Mouse (Mus musculus) cerebellum, adult 2 months (tissue): ENCODE data around the gene Tjp2. TPM values are rescaled to one million over a fixed set of nuclear protein-coding genes. Genes with fewer than 3 reads are reported as not detected.
"Not testable (repeated sequence)": the region's sequence is repeated elsewhere in the genome, so short reads cannot be mapped to it uniquely, and the experiment has no call there.

Experiments
- DNase-seq, 2 experiments: peaks; one replicate each; pipeline ENCODE4 v3.0.0; 2021
- H3K27ac ChIP-seq: fragments of 200-500 bp; 2 replicates; pipeline ENCODE4 v1.5.1; 2012; ENCODE audit warnings: low read length, control low read depth, inconsistent platforms; ENCODE audit not compliant: insufficient read depth
- H3K27me3 ChIP-seq: fragments of 200-500 bp; 2 replicates; pipeline ENCODE4 v1.6.1; 2012; ENCODE audit warnings: inconsistent platforms, mild to moderate bottlenecking, low read length, moderate library complexity; ENCODE audit not compliant: control insufficient read depth, insufficient read depth
- H3K4me1 ChIP-seq: fragments of 200-500 bp; 2 replicates; pipeline ENCODE4 v1.6.1; 2011; ENCODE audit warnings: low read length; ENCODE audit not compliant: control insufficient read depth, insufficient read depth
- H3K4me3 ChIP-seq: fragments of 200-500 bp; replicated peaks from 2 replicates; pipeline ENCODE3; 2011; ENCODE audit warnings: mild to moderate bottlenecking, low read depth, low read length, control low read depth; ENCODE audit not compliant: insufficient read depth
- CTCF ChIP-seq: fragments of 200-500 bp; IDR thresholded peaks from 2 replicates; pipeline ENCODE4 v1.5.1; 2011; ENCODE audit warnings: low read depth, mild to moderate bottlenecking, control low read depth, low read length, moderate library complexity, borderline replicate concordance; ENCODE audit not compliant: insufficient read depth
- POLR2A ChIP-seq: fragments of 200-500 bp; IDR thresholded peaks from 2 replicates; pipeline ENCODE4 v1.6.1; 2011; ENCODE audit warnings: low read length, control low read depth, borderline replicate concordance; ENCODE audit not compliant: insufficient read depth
- WGBS: fragments of 180-500 bp; shearing (Covaris S2); methylation state at CpG from one replicate; pipeline ENCODE4 v1.1.7; 2018; 5-methylcytosine and 5-hydroxymethylcytosine counted together
- polyA plus RNA-seq: library from polyadenylated mRNA; depleted of rRNA; stranded (reverse); fragments of >200 nt; gene quantifications from 2 replicates; pipeline ENCODE4 v1.2.3, GENCODE M21; 2012

The Tjp2 gene
- polyA plus RNA-seq, 1 experiment, result 26.5 TPM

GRCm38 (mm10) chr19:24192946-24193345 is 31.9 kb downstream of the Tjp2 start:
- no peak for DNase-seq
- Histone ChIP-seq H3K4me1 (no peaks in the 10 kb centered on the region), H3K27me3 (no peaks in the 10 kb centered on the region; the same call in 1 of the 2 replicates), H3K27ac (no peak overlapping the region), H3K4me3 (no peak overlapping the region)
- TF ChIP-seq POLR2A (no peak), CTCF (no peak)
- 90% methylated on average over 5 of the region's 5 CpGs for WGBS

GRCm38 (mm10) chr19:24187791-24188190 is 37.0 kb downstream of the Tjp2 start:
- WGBS, result 82% methylated on average over 2 of the region's 2 CpGs
- no peak for TF ChIP-seq CTCF
- TF ChIP-seq POLR2A, result no peak
- Histone ChIP-seq H3K27me3 (no peaks in the 10 kb centered on the region; the same call in 1 of the 2 replicates), H3K27ac (no peak overlapping the region), H3K4me1 (peaks cover 3% of the 10 kb centered on the region; the same call in 1 of the 2 replicates), H3K4me3 (no peak overlapping the region)
- no peak for DNase-seq

GRCm38 (mm10) chr19:24187358-24187757 is 37.5 kb downstream of the Tjp2 start:
- DNase-seq, H3K4me1 ChIP-seq, H3K27me3 ChIP-seq, H3K27ac ChIP-seq, H3K4me3 ChIP-seq: not testable (repeated sequence)
- 67% methylated on average over 1 of the region's 1 CpGs for whole genome bisulfite sequencing

- Histone ChIP-seq H3K4me3 (no peak overlapping the region), H3K27ac (no peak overlapping the region), H3K27me3 (no peaks in the 10 kb centered on the region), H3K4me1 (peaks cover 3% of the 10 kb centered on the region; the same call in 1 of the 2 replicates)
- DNase-seq, result no peak
- WGBS, result 50% methylated on average over 15 of the region's 15 CpGs
- TF ChIP-seq CTCF (no peak), POLR2A (no peak)
Observed at GRCm38 (mm10) chr19:24183680-24184235, 41.1 kb downstream of the Tjp2 start.

GRCm38 (mm10) chr19:24180415-24180814 is 44.4 kb downstream of the Tjp2 start:
- Histone ChIP-seq H3K27me3 (no peaks in the 10 kb centered on the region), H3K4me1 (no peaks in the 10 kb centered on the region), H3K4me3 (no peak overlapping the region), H3K27ac (no peak overlapping the region)
- WGBS, result 83% methylated on average over 8 of the region's 8 CpGs
- TF ChIP-seq CTCF, result no peak
- no peak for TF ChIP-seq POLR2A
- no peak for DNase-seq

GRCm38 (mm10) chr19:24178086-24178485 is 46.7 kb downstream of the Tjp2 start:
- no peak overlapping the region for H3K27ac ChIP-seq
- no peak overlapping the region for H3K4me3 ChIP-seq
- DNase-seq, result no peak
- no peaks in the 10 kb centered on the region for H3K27me3 ChIP-seq
- 99% methylated on average over 2 of the region's 2 CpGs for WGBS
- H3K4me1 ChIP-seq, result no peaks in the 10 kb centered on the region
- no peak for TF ChIP-seq POLR2A

GRCm38 (mm10) chr19:24176692-24177091 is 48.1 kb downstream of the Tjp2 start:
- no peak for DNase-seq
- Histone ChIP-seq H3K4me1 (no peaks in the 10 kb centered on the region), H3K27ac (no peak overlapping the region), H3K4me3 (no peak overlapping the region), H3K27me3 (no peaks in the 10 kb centered on the region)
- TF ChIP-seq POLR2A, result no peak
- no peak for TF ChIP-seq CTCF
- 90% methylated on average over 4 of the region's 4 CpGs for WGBS

- 13% methylated on average over 13 of the region's 13 CpGs for WGBS
- peak; percentile 30 to 42 for DNase-seq
- H3K27ac ChIP-seq, result peak overlapping the region; percentile 82; the same call in 1 of the 2 replicates
Observed at GRCm38 (mm10) chr19:24174896-24175295, 49.9 kb downstream of the Tjp2 start.

More at GRCm38 (mm10) chr19:24174896-24175295, 49.9 kb downstream of the Tjp2 start:
- H3K4me3 ChIP-seq, result peak overlapping the region; percentile 83
- TF ChIP-seq POLR2A, result no peak
- no peak for TF ChIP-seq CTCF
- no peaks in the 10 kb centered on the region for H3K4me1 ChIP-seq
- H3K27me3 ChIP-seq, result no peaks in the 10 kb centered on the region
